Mouse (Mus musculus) CH12.LX (cell line): ENCODE results near the gene Krt90. TPM values are rescaled to one million over a fixed set of nuclear protein-coding genes. Genes with fewer than 3 reads are reported as not detected.
A peak's percentile ranks its signal among the peaks of the same experiment; 100 is the strongest.

Experiments used
- DNase-seq: peaks from one replicate; pipeline ENCODE4 v3.0.0-alpha.2; 2013; ENCODE audit errors: extremely low read depth
- H3K27ac ChIP-seq: 2 replicates; pipeline ENCODE4 v1.5.1; 2012; ENCODE audit warnings: low read depth, mild to moderate bottlenecking, control low read depth, moderate library complexity; ENCODE audit not compliant: insufficient read depth
- H3K27me3 ChIP-seq: replicated peaks from 2 replicates; pipeline ENCODE3; 2012; ENCODE audit warnings: inconsistent platforms
- H3K36me3 ChIP-seq, 2 experiments: replicated peaks in 1 of 2; 2 replicates each; pipeline versions ENCODE3 to v1.6.1; 2012; ENCODE audit warnings: inconsistent platforms in 1 of 2, low read length in 1 of 2, mild to moderate bottlenecking in 1 of 2, mixed read lengths in 1 of 2, moderate library complexity in 1 of 2; ENCODE audit not compliant: control insufficient read depth in 1 of 2, insufficient read depth in 1 of 2
- H3K4me1 ChIP-seq, 2 experiments: 2 replicates each; pipeline ENCODE4 v1.6.1; 2012; ENCODE audit warnings: inconsistent platforms in 1 of 2, moderate library complexity in 1 of 2; ENCODE audit not compliant: insufficient read depth in 2 of 2, control insufficient read depth in 1 of 2
- H3K4me2 ChIP-seq: 2 replicates; pipeline ENCODE4 v1.6.1; 2012; ENCODE audit warnings: low read depth, mild to moderate bottlenecking, control low read depth; ENCODE audit not compliant: poor library complexity, insufficient read depth, severe bottlenecking
- H3K4me3 ChIP-seq, 3 experiments: fragments of 150-350 bp in 1 of 3; sonication (generic) in 1 of 3; replicated peaks in 1 of 3; 2 replicates each; pipeline versions ENCODE3 to v1.5.1; 2011 to 2012; ENCODE audit warnings: low read depth in 2 of 3, low read length in 2 of 3, mild to moderate bottlenecking in 2 of 3, moderate library complexity in 2 of 3, control low read depth in 1 of 3, improper control_type of control experiment in 1 of 3, inconsistent platforms in 1 of 3, mixed read lengths in 1 of 3; ENCODE audit not compliant: poor library complexity in 1 of 3
- H3K79me2 ChIP-seq: replicated peaks from 2 replicates; pipeline ENCODE4 v1.6.1; 2012; ENCODE audit warnings: mild to moderate bottlenecking, moderate library complexity; ENCODE audit not compliant: control insufficient read depth, poor library complexity, insufficient read depth, severe bottlenecking; ENCODE audit errors: extremely low read depth
- H3K9ac ChIP-seq: 2 replicates; pipeline ENCODE4 v1.6.1; 2012; ENCODE audit warnings: low read depth, mild to moderate bottlenecking, control low read depth, moderate library complexity; ENCODE audit not compliant: insufficient read depth
- H3K9me3 ChIP-seq: replicated peaks from 2 replicates; pipeline ENCODE3; 2012; ENCODE audit warnings: low read length, inconsistent platforms, mixed read lengths
- BHLHE40 ChIP-seq: IDR thresholded peaks from 2 replicates; pipeline ENCODE4 v1.6.1; 2011; ENCODE audit warnings: mild to moderate bottlenecking, low read depth, low read length, improper control_type of control experiment
- CHD1 ChIP-seq: IDR thresholded peaks from 2 replicates; pipeline ENCODE4 v1.6.1; 2012; ENCODE audit warnings: low read depth, low read length, improper control_type of control experiment, inconsistent platforms
- CTCF ChIP-seq, 2 experiments: IDR thresholded peaks in 1 of 2; conservative IDR thresholded peaks in 1 of 2; 2 replicates each; pipeline ENCODE4 v1.5.1; 2011 to 2012; ENCODE audit warnings: low read depth in 2 of 2, low read length in 2 of 2, improper control_type of control experiment in 1 of 2, inconsistent platforms in 1 of 2, mild to moderate bottlenecking in 1 of 2, moderate library complexity in 1 of 2
- ELF1 ChIP-seq: IDR thresholded peaks from 2 replicates; pipeline ENCODE4 v1.6.1; 2014; ENCODE audit warnings: low read depth, mild to moderate bottlenecking, inconsistent platforms, low read length, improper control_type of control experiment
- EP300 ChIP-seq: IDR thresholded peaks from 2 replicates; pipeline ENCODE4 v1.6.1; 2011; ENCODE audit warnings: low read length, improper control_type of control experiment
- ETS1 ChIP-seq: conservative IDR thresholded peaks from 2 replicates; pipeline ENCODE4 v1.6.1; 2012; ENCODE audit warnings: low read depth, mild to moderate bottlenecking, inconsistent platforms, low read length, improper control_type of control experiment, moderate library complexity
- HCFC1 ChIP-seq: IDR thresholded peaks from 2 replicates; pipeline ENCODE4 v1.6.1; 2012; ENCODE audit warnings: low read depth, mild to moderate bottlenecking, inconsistent platforms, low read length, improper control_type of control experiment
- IRF4 ChIP-seq: IDR thresholded peaks from 2 replicates; pipeline ENCODE4 v1.6.1; 2014; ENCODE audit warnings: low read depth, mild to moderate bottlenecking, inconsistent platforms, low read length, improper control_type of control experiment
- JUN ChIP-seq: IDR thresholded peaks from 2 replicates; pipeline ENCODE4 v1.6.1; 2011; ENCODE audit warnings: low read depth, mild to moderate bottlenecking, low read length, improper control_type of control experiment, moderate library complexity; ENCODE audit not compliant: insufficient read depth
- JUND ChIP-seq: conservative IDR thresholded peaks from 2 replicates; pipeline ENCODE4 v1.6.1; 2011; ENCODE audit warnings: low read depth, low read length, improper control_type of control experiment
- KAT2A ChIP-seq: IDR thresholded peaks from 2 replicates; pipeline ENCODE4 v1.6.1; 2012; ENCODE audit warnings: low read length, improper control_type of control experiment, inconsistent platforms; ENCODE audit not compliant: insufficient replicate concordance
- MAFK ChIP-seq: IDR thresholded peaks from 2 replicates; pipeline ENCODE4 v1.6.1; 2011; ENCODE audit warnings: low read length, improper control_type of control experiment; ENCODE audit not compliant: insufficient replicate concordance
- MAX ChIP-seq: IDR thresholded peaks from 2 replicates; pipeline ENCODE4 v1.6.1; 2011; ENCODE audit warnings: low read length, improper control_type of control experiment
- MAZ ChIP-seq: IDR thresholded peaks from 2 replicates; pipeline ENCODE4 v1.6.1; 2012; ENCODE audit warnings: low read depth, mild to moderate bottlenecking, inconsistent platforms, low read length, improper control_type of control experiment, moderate library complexity
- MEF2A ChIP-seq: IDR thresholded peaks from 2 replicates; pipeline ENCODE4 v1.6.1; 2014; ENCODE audit warnings: low read depth, mild to moderate bottlenecking, inconsistent platforms, low read length, improper control_type of control experiment, borderline replicate concordance
- MXI1 ChIP-seq: IDR thresholded peaks from 2 replicates; pipeline ENCODE4 v1.6.1; 2011; ENCODE audit warnings: mild to moderate bottlenecking, low read depth, low read length, improper control_type of control experiment
- MYC ChIP-seq: IDR thresholded peaks from 2 replicates; pipeline ENCODE4 v1.6.1; 2011; ENCODE audit warnings: low read depth, mild to moderate bottlenecking, improper control_type of control experiment, low read length
- NELFE ChIP-seq: IDR thresholded peaks from 2 replicates; pipeline ENCODE4 v1.6.1; 2011; ENCODE audit warnings: low read depth, low read length, improper control_type of control experiment
- NRF1 ChIP-seq: IDR thresholded peaks from 2 replicates; pipeline ENCODE4 v1.6.1; 2014; ENCODE audit warnings: low read depth, mild to moderate bottlenecking, inconsistent platforms, low read length, improper control_type of control experiment, moderate library complexity
- PAX5 ChIP-seq: IDR thresholded peaks from 2 replicates; pipeline ENCODE4 v1.6.1; 2012; ENCODE audit warnings: low read length, inconsistent platforms, mixed read lengths
- POLR2A ChIP-seq: IDR thresholded peaks from 2 replicates; pipeline ENCODE4 v1.6.1; 2011; ENCODE audit warnings: low read depth, mild to moderate bottlenecking, improper control_type of control experiment, low read length
- RAD21 ChIP-seq: IDR thresholded peaks from 2 replicates; pipeline ENCODE4 v1.6.1; 2011; ENCODE audit warnings: low read depth, mild to moderate bottlenecking, low read length, improper control_type of control experiment, moderate library complexity
- RCOR1 ChIP-seq: conservative IDR thresholded peaks from 2 replicates; pipeline ENCODE4 v1.6.1; 2012; ENCODE audit warnings: low read depth, mild to moderate bottlenecking, inconsistent platforms, low read length, improper control_type of control experiment
- TBP ChIP-seq: conservative IDR thresholded peaks from 2 replicates; pipeline ENCODE4 v1.6.1; 2011; ENCODE audit warnings: low read depth, low read length, improper control_type of control experiment
- UBTF ChIP-seq: IDR thresholded peaks from 2 replicates; pipeline ENCODE4 v1.6.1; 2012; ENCODE audit warnings: low read depth, mild to moderate bottlenecking, inconsistent platforms, low read length, improper control_type of control experiment, moderate library complexity
- USF1 ChIP-seq: IDR thresholded peaks from 2 replicates; pipeline ENCODE4 v1.6.1; 2014; ENCODE audit warnings: low read depth, mild to moderate bottlenecking, inconsistent platforms, low read length, improper control_type of control experiment
- USF2 ChIP-seq: conservative IDR thresholded peaks from 2 replicates; pipeline ENCODE4 v1.6.1; 2011; ENCODE audit warnings: low read depth, low read length, improper control_type of control experiment
- ZC3H11A ChIP-seq: IDR thresholded peaks from 2 replicates; pipeline ENCODE4 v1.6.1; 2012; ENCODE audit warnings: low read depth, mild to moderate bottlenecking, inconsistent platforms, low read length, improper control_type of control experiment
- ZMIZ1 ChIP-seq: IDR thresholded peaks from 2 replicates; pipeline ENCODE4 v1.6.1; 2012; ENCODE audit warnings: low read depth, mild to moderate bottlenecking, inconsistent platforms, low read length, improper control_type of control experiment
- ZNF384 ChIP-seq: IDR thresholded peaks from 2 replicates; pipeline ENCODE4 v1.6.1; 2012; ENCODE audit warnings: low read depth, low read length, improper control_type of control experiment, inconsistent platforms
- dilution Hi-C: fragments of 300-500 bp; cut with MboI; formaldehyde crosslinking; loops from 2 replicates; pipeline ENCODE4 v1.14.3; 2020; ENCODE audit warnings: low sequenced_read_pairs; ENCODE audit not compliant: extremely low pct_unique_long_range_greater_than_20kb, extremely low pct_ligation_motif_present
- in situ Hi-C: fragments of 300-500 bp; cut with MboI; formaldehyde crosslinking; loops from 3 replicates; pipeline ENCODE4 v1.14.3; 2019; ENCODE audit warnings: low sequenced_read_pairs, low pct_ligation_motif_present, low pct_unique_long_range_greater_than_20kb, mixed read lengths
- polyA plus RNA-seq: library from polyadenylated mRNA; unstranded; fragments of >175 nt; gene quantifications from 2 replicates; pipeline ENCODE4 v1.2.1, GENCODE M21; 2012; ENCODE audit warnings: low read depth; ENCODE audit not compliant: insufficient read length
- total RNA-seq, 2 experiments: library from RNA; depleted of rRNA; stranded (reverse); fragments of 300-350 nt in 1 of 2; fragments of >200 nt in 1 of 2; gene quantifications; 2 replicates each; pipeline ENCODE4 v1.2.3; 2012 to 2014

Krt90 gene
- not detected in 2 replicates for total RNA-seq (2012; rRNA removed)
- not detected in 2 replicates for total RNA-seq (2014; rRNA removed)
- not detected in 2 replicates for polyA plus RNA-seq

DNA sequence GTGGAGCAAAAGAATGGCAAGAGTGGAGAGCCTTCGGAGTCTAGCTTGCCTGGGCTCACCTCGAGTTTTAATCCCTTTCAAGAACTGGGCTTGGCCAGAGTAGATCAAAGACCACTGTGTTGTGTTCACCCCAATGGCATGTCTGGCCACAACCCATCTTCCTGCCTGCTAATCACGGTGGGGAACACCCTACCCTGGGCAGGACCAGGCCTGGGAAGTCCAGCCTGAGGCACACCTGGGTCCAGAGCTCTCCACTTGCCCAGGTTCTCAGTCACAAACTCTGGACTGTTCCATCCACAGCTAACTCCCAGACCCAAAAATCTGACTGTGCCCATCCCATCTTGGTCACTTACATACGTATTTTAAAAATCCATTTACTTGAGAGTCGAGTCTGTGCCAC is at the start of gene Krt90:
Gene Krt90 (minus strand): TSS at position 101 of the 400 bp plus-strand sequence.
- Histone ChIP-seq H3K9me3 (no peaks in the 10 kb centered on the region), H3K4me2 (no peak within 1 kb of the TSS), H3K4me1 (no peaks in the 10 kb centered on the region), H3K79me2 (no peaks in the 10 kb centered on the region), H3K27ac (no peak within 1 kb of the TSS), H3K9ac (no peak within 1 kb of the TSS), H3K27me3 (peaks cover 99% of the 10 kb centered on the region), H3K4me3 (no peak within 1 kb of the TSS), H3K36me3 (no peaks in the 10 kb centered on the region)
- in situ Hi-C loops (no loop called here), dilution Hi-C loops (no loop called here)
- no peak for DNase-seq
- no peak for TF ChIP-seq ZC3H11A

DNA sequence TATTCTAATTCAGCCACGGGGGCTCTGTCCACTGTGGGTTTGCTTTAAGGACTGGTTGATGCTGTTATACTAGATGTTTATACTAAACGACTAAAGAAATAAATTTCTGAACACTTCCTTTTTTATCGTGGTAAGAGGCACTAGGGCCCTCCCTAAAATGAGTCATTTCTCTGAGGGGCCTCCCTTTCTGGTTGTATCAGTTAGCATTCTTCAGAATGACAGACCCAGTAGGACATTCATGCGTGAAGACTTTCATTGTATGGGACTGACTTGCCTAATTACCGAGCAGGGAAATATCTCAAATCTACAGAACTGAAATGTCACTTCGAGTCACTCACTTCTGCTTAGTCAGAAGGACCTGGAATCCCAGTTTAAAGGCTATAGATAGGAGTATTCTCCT is 36.4 kb upstream of the Krt90 start:
- no peaks in the 10 kb centered on the region for H3K9me3 ChIP-seq
- no peaks in the 10 kb centered on the region for H3K79me2 ChIP-seq
- H3K27ac ChIP-seq: no peak overlapping the region
- in situ Hi-C loops (no loop called here), dilution Hi-C loops (no loop called here)
- no peak overlapping the region for H3K4me2 ChIP-seq
- H3K9ac ChIP-seq: no peak overlapping the region
- TF ChIP-seq PAX5: no peak
- TF ChIP-seq RAD21: no peak
- no peak for TF ChIP-seq POLR2A
- TF ChIP-seq MAZ: no peak
- no peak for TF ChIP-seq ZMIZ1
- no peak for TF ChIP-seq CHD1
- TF ChIP-seq BHLHE40: 0 out of 2 replicates have a peak, but pooled peaks have one; percentile 26
- no peak for TF ChIP-seq RCOR1
- peak; percentile 44; the same call in 1 of the 2 replicates for TF ChIP-seq JUN
- peak; percentile 69 for TF ChIP-seq IRF4
- no peak for TF ChIP-seq NRF1
- TF ChIP-seq ZC3H11A: no peak
- no peak for TF ChIP-seq KAT2A
- no peak for TF ChIP-seq MAFK
- no peak for TF ChIP-seq MXI1
- TF ChIP-seq CTCF (conservative IDR thresholded peaks at IDR 0.05 in 1 of 2, IDR thresholded peaks at IDR 0.05 in 1 of 2; ENCODE audit: low read depth in 2 of 2, low read length in 2 of 2): no peak
- no peak for TF ChIP-seq UBTF
- TF ChIP-seq ELF1: no peak
- peak; percentile 62; the same call in 1 of the 2 replicates for TF ChIP-seq JUND
- no peak for TF ChIP-seq ZNF384
- TF ChIP-seq HCFC1: no peak
- TF ChIP-seq USF2: no peak
- TF ChIP-seq EP300: peak; percentile 72
- no peak for TF ChIP-seq TBP
- TF ChIP-seq MEF2A: no peak
- no peak for TF ChIP-seq ETS1
- no peak for TF ChIP-seq MAX
- TF ChIP-seq NELFE: no peak
- TF ChIP-seq USF1: no peak
- no peak for TF ChIP-seq MYC
- no peaks in the 10 kb centered on the region for H3K36me3 ChIP-seq
- H3K4me1 ChIP-seq: peaks cover 6 to 11% of the 10 kb centered on the region in 2 experiments; a peak in 3 of 4 replicates
- DNase-seq: peak; percentile 82
- peaks cover 32% of the 10 kb centered on the region for H3K27me3 ChIP-seq
- H3K4me3 ChIP-seq: no peak overlapping the region
